Mouse (Mus musculus) midbrain, postnatal 0 days (tissue): Measurements from ENCODE around the gene Ctnnd2. TPM values are rescaled to one million over a fixed set of nuclear protein-coding genes. Genes with fewer than 3 reads are reported as not detected.

Experiments used
- ATAC-seq: fragments of 200-750 bp; cut with Nextera tagmentation; 2 replicates; pipeline ENCODE4 v1.8.0; 2017; ENCODE audit warnings: moderate number of reproducible peaks, mild to moderate bottlenecking, moderate TSS enrichment, moderate library complexity; ENCODE audit not compliant: low FRiP score
- DNase-seq: peaks from one replicate; pipeline ENCODE4 v3.0.0-alpha.2; 2015; ENCODE audit warnings: low spot score
- H3K27ac ChIP-seq: fragments of 300-500 bp; sonication (generic); 2 replicates; pipeline ENCODE4 v1.5.1; 2014; ENCODE audit warnings: low read depth, mild to moderate bottlenecking, low read length, mixed read lengths
- H3K27me3 ChIP-seq: fragments of 300-500 bp; sonication (generic); 2 replicates; pipeline ENCODE4 v1.6.1; 2014; ENCODE audit warnings: low read length, control low read depth, mixed read lengths; ENCODE audit not compliant: insufficient read depth
- H3K36me3 ChIP-seq: fragments of 300-500 bp; sonication (generic); 2 replicates; pipeline ENCODE4 v1.6.1; 2014; ENCODE audit warnings: low read length, control low read depth, mixed read lengths; ENCODE audit not compliant: insufficient read depth
- H3K4me1 ChIP-seq: fragments of 300-500 bp; sonication (generic); 2 replicates; pipeline ENCODE4 v1.6.1; 2014; ENCODE audit warnings: mild to moderate bottlenecking, control low read depth, antibody characterized with exemption, low read length, mixed read lengths; ENCODE audit not compliant: insufficient read depth
- H3K4me2 ChIP-seq: fragments of 300-500 bp; sonication (generic); 2 replicates; pipeline ENCODE4 v1.6.1; 2014; ENCODE audit warnings: low read depth, mild to moderate bottlenecking, low read length, mixed read lengths; ENCODE audit not compliant: poor library complexity, severe bottlenecking
- H3K4me3 ChIP-seq: fragments of 300-500 bp; sonication (generic); 2 replicates; pipeline ENCODE4 v1.5.1; 2014; ENCODE audit warnings: low read depth, mild to moderate bottlenecking, low read length, moderate library complexity
- H3K9ac ChIP-seq: fragments of 300-500 bp; sonication (generic); replicated peaks from 2 replicates; pipeline ENCODE4 v1.6.1; 2014; ENCODE audit warnings: mild to moderate bottlenecking, low read length, moderate library complexity, mixed read lengths; ENCODE audit not compliant: poor library complexity, severe bottlenecking
- H3K9me3 ChIP-seq: fragments of 300-500 bp; sonication (generic); 2 replicates; pipeline ENCODE4 v1.6.1; 2016; ENCODE audit warnings: low read length, control low read depth
- CTCF ChIP-seq: IDR thresholded peaks from 2 replicates; pipeline ENCODE4 v1.5.1; 2016; ENCODE audit warnings: antibody characterized with exemption, mild to moderate bottlenecking
- WGBS: fragments of 180-500 bp; shearing (Covaris S2); extraction: QIAGEN DNeasy Blood & Tissue Kit; methylation state at CpG from one replicate; pipeline ENCODE4 v1.1.7; 2014; 5-methylcytosine and 5-hydroxymethylcytosine counted together
- polyA plus RNA-seq: library from polyadenylated mRNA; unstranded; fragments of >200 nt; fragmentation: Nextera tagmentation; extraction: Ambion mirVana; gene quantifications from 2 replicates; pipeline ENCODE4 v1.2.1, GENCODE M21; 2015
- total RNA-seq: library from RNA; depleted of rRNA; stranded (reverse); fragments of >200 nt; gene quantifications from 2 replicates; pipeline ENCODE4 v1.2.3, GENCODE M21; 2014

The Ctnnd2 gene
- total and polyA plus RNA-seq, 2 experiments from 2014 or later = 89.0 to 178 TPM

DNA sequence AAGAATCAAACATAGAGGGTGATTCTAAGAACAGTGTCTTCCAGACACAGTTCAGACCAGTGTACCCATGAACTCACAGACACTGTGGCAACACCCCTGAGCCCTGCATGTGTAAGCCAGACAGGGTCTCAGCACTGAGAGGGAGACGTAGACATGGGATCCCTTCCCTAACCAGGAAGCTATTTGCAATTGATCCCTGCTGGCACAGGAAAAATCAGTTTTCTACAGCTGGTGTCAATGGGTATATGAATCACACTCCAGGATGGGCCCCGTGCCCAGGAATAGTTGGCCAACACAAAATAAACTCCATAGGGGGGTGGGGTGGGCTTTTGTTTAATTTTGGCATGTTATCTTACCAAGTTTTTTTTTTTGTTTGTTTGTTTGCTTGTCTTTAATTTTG is 895.7 kb downstream of the Ctnnd2 start:
- Histone ChIP-seq H3K4me3 (no peak overlapping the region), H3K9me3 (no peaks in the 10 kb centered on the region), H3K4me2 (no peak overlapping the region), H3K27me3 (no peaks in the 10 kb centered on the region), H3K36me3 (no peaks in the 10 kb centered on the region), H3K27ac (no peak overlapping the region), H3K9ac (no peak overlapping the region), H3K4me1 (no peaks in the 10 kb centered on the region)
- 64% methylated on average over 2 of the region's 2 CpGs for WGBS
- TF ChIP-seq CTCF = no peak
- ATAC-seq (no peak), DNase-seq (peak; percentile 58)

DNA sequence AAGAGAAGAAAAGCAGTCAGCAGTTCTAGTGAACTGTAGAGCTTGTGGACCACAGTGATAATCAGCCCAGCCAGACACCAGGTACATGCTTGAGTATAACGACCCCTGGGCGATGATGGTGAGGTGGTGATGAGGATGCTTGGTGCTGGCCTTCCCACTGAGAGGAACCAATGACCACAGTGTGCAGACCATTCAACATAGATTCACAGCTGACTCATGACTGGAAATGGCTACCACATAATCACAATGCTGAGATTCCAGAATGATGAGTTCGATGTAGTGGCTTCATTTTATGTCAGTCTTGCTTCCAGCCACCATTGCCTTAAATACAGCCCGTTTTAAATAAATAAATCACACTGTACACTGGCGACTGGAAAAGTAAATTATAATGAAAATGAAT is 897.9 kb downstream of the Ctnnd2 start:
- Histone ChIP-seq H3K4me3 (no peak overlapping the region), H3K27ac (no peak overlapping the region), H3K4me1 (no peaks in the 10 kb centered on the region), H3K9me3 (no peaks in the 10 kb centered on the region), H3K9ac (no peak overlapping the region), H3K36me3 (no peaks in the 10 kb centered on the region), H3K27me3 (no peaks in the 10 kb centered on the region), H3K4me2 (no peak overlapping the region)
- TF ChIP-seq CTCF = no peak
- 92% methylated on average over 5 of the region's 5 CpGs for WGBS
- no peak for DNase-seq
- ATAC-seq = no peak
